Mouse (Mus musculus) forebrain, embryonic 14.5 days (tissue): Measurements from ENCODE around the gene Itsn1. TPM values are rescaled to one million over a fixed set of nuclear protein-coding genes. Genes with fewer than 3 reads are reported as not detected.

ENCODE experiments used
- ATAC-seq: fragments of 200-750 bp; cut with Nextera tagmentation; 2 replicates; pipeline ENCODE4 v1.8.0; 2017; ENCODE audit warnings: mild to moderate bottlenecking, moderate library complexity
- DNase-seq: peaks from one replicate; pipeline ENCODE4 v3.0.0-alpha.2; 2015; ENCODE audit warnings: low spot score
- H3K27ac ChIP-seq: fragments of 300-500 bp; sonication (generic); 2 replicates; pipeline ENCODE4 v1.5.1; 2014; ENCODE audit warnings: low read depth, mild to moderate bottlenecking, control low read depth, low read length, moderate library complexity
- H3K27me3 ChIP-seq: fragments of 300-500 bp; sonication (generic); replicated peaks from 2 replicates; pipeline ENCODE4 v1.6.1; 2014; ENCODE audit warnings: low read length, control low read depth, mixed read lengths; ENCODE audit not compliant: control insufficient read depth, insufficient read depth
- H3K36me3 ChIP-seq: fragments of 300-500 bp; sonication (generic); 2 replicates; pipeline ENCODE4 v1.6.1; 2014; ENCODE audit warnings: low read length, control low read depth; ENCODE audit not compliant: control insufficient read depth, insufficient read depth
- H3K4me1 ChIP-seq: fragments of 300-500 bp; sonication (generic); 2 replicates; pipeline ENCODE4 v1.6.1; 2014; ENCODE audit warnings: antibody characterized with exemption, low read length, control low read depth; ENCODE audit not compliant: control insufficient read depth, insufficient read depth
- H3K4me2 ChIP-seq: fragments of 300-500 bp; sonication (generic); 2 replicates; pipeline ENCODE4 v1.6.1; 2014; ENCODE audit warnings: mild to moderate bottlenecking, control low read depth, low read length
- H3K4me3 ChIP-seq: fragments of 300-500 bp; sonication (generic); 2 replicates; pipeline ENCODE4 v1.5.1; 2014; ENCODE audit warnings: low read depth, low read length, control low read depth
- H3K9ac ChIP-seq: fragments of 300-500 bp; sonication (generic); 2 replicates; pipeline ENCODE4 v1.6.1; 2014; ENCODE audit warnings: mild to moderate bottlenecking, low read length, control low read depth, moderate library complexity
- H3K9me3 ChIP-seq: fragments of 300-500 bp; sonication (generic); replicated peaks from 2 replicates; pipeline ENCODE4 v1.6.1; 2016; ENCODE audit warnings: low read length, control low read depth, mixed read lengths; ENCODE audit not compliant: control insufficient read depth
- WGBS: fragments of 180-500 bp; shearing (Covaris S2); extraction: QIAGEN DNeasy Blood & Tissue Kit; methylation state at CpG from one replicate; pipeline ENCODE4 v1.1.7; 2014; 5-methylcytosine and 5-hydroxymethylcytosine counted together
- polyA plus RNA-seq: library from polyadenylated mRNA; unstranded; fragments of >200 nt; fragmentation: Nextera tagmentation; extraction: Ambion mirVana; gene quantifications from 2 replicates; pipeline ENCODE4 v1.2.1, GENCODE M21; 2014

Itsn1 gene
- polyA plus RNA-seq, 1 experiment from 2014 or later, result 54.2 TPM

DNA sequence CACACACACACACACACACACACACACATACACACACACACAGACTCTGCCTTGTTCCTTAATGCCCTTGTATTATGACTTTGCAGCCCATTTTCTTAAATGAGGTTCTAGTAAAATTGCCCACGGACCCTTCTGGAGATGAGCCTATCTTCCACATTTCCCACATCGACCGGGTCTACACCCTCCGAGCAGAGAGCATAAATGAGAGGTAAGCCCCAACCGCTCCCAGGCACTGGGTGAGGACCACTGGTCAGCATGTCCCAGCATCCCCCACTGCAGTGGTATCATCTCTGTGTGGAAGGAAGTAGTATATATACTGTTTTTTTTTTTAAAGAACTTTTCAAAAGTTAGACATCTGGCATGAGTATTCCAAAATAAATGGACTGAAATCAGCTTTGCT is 177.6 kb downstream of the Itsn1 start:
- no peaks in the 10 kb centered on the region for H3K9me3 ChIP-seq
- H3K4me1 ChIP-seq, result no peaks in the 10 kb centered on the region
- no peak overlapping the region for H3K4me3 ChIP-seq
- no peaks in the 10 kb centered on the region for H3K36me3 ChIP-seq
- 94% methylated on average over 5 of the region's 5 CpGs for WGBS
- no peak overlapping the region for H3K4me2 ChIP-seq
- ATAC-seq (no peak), DNase-seq (no peak)
- H3K27me3 ChIP-seq, result no peaks in the 10 kb centered on the region
- H3K27ac ChIP-seq, result peak overlapping the region; percentile 68
- H3K9ac ChIP-seq, result no peak overlapping the region

DNA sequence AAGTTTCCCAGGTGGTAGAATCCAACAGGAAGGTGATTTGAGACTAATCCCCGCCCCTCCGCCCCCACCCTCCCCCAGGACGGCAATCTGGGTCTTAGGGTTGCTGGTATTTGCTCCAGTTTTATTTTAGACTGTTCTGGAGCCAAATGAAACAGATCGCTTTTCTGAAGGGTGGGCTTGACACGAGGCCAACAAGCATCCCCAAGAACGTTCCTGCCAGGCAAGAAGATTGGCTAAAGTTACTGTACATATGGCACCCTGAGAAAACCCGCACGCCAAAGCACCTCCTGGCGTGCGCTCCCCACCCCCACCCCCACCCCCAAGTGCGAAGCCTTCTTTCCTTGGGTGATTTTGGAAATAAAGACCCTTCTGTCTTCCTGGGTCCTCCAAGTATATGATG is 178.1 kb downstream of the Itsn1 start:
- no peaks in the 10 kb centered on the region for H3K27me3 ChIP-seq
- peak; percentile 77 for ATAC-seq
- peak overlapping the region; percentile 35; the same call in 1 of the 2 replicates for H3K27ac ChIP-seq
- H3K9me3 ChIP-seq, result no peaks in the 10 kb centered on the region
- DNase-seq, result peak; percentile 80
- peaks cover 4% of the 10 kb centered on the region for H3K36me3 ChIP-seq
- H3K4me3 ChIP-seq, result no peak overlapping the region
- H3K4me1 ChIP-seq, result no peaks in the 10 kb centered on the region
- H3K4me2 ChIP-seq, result no peak overlapping the region
- WGBS, result 70% methylated on average over 11 of the region's 11 CpGs
- H3K9ac ChIP-seq, result no peak overlapping the region

DNA sequence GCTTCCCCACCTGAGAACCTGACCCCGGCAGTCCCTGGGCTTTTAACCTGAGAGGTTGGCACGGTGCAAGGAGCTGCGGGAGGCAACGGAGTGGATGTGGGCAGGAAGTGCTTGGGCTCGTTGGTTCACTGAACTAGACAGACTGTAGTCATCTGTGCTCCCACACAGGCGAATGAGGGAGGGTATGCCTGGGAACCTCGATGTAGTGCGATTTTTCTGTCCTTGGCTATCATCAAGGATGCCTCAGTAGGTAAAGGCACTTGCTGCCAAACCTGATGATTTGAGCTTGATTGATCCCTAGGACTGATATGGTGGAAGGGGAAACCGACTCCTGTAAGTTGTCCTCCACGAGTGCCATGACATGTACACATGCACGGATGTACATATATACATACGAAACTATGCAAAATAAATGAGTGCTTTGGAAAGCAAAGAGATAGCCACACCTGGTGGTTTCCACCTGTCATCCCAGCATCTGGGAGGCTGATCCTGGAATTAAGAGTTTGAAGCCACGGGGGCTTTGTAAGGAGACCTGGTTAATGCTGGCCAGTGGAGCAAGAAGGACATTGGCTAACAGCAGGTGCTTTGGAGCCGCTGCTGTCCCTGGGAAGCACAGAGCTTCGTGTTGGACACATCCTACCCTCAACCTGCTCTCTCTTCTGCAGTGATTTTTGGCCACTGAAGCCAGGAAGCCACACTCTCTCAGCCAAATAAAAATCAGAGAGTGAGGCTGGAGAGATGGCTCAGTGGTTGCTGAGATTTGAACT is 180.7 kb downstream of the Itsn1 start:
- peaks cover 12% of the 10 kb centered on the region for H3K36me3 ChIP-seq
- no peak overlapping the region for H3K27ac ChIP-seq

DNA sequence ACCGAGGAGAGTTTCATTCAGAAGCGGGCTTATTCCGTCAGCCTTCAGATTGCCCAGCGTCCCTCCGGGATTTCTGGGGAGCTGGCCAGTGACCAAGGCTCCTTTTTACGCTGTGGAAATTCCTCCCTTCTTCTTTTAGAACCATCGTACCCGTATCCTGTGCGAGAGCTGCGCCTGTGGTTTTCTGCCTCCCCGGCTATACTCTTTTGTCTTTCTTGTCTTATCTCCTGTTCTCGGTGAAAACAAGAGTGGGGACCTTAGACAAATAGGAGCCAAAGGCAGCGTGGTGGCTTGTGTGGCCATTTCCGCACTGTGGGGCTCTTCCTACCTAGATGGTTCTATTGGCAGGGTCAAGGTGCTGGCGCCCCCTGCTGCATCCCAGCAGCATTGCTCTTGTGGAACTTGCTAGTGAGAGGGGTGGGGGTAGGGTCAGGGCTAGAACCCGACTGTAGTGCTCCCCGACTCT is 188.6 kb downstream of the Itsn1 start:
- Histone ChIP-seq H3K9me3 (no peaks in the 10 kb centered on the region), H3K36me3 (peaks cover 6% of the 10 kb centered on the region), H3K4me3 (no peak overlapping the region), H3K9ac (peak overlapping the region; percentile 32), H3K4me1 (peaks cover 10% of the 10 kb centered on the region), H3K27me3 (no peaks in the 10 kb centered on the region), H3K4me2 (peak overlapping the region; percentile 32), H3K27ac (peak overlapping the region; percentile 27; the same call in 1 of the 2 replicates)
- ATAC-seq, result peak; percentile 81
- WGBS, result 28% methylated on average over 17 of the region's 17 CpGs
- peak; percentile 83 for DNase-seq

More for the DNA sequence above, 180.7 kb downstream of the Itsn1 start:
- no peak overlapping the region for H3K4me2 ChIP-seq
- no peak overlapping the region for H3K4me3 ChIP-seq
- ATAC-seq (no peak), DNase-seq (no peak)
- no peaks in the 10 kb centered on the region for H3K4me1 ChIP-seq
- 87% methylated on average over 15 of the region's 15 CpGs for WGBS
- no peak overlapping the region for H3K9ac ChIP-seq
- H3K27me3 ChIP-seq, result no peaks in the 10 kb centered on the region
- no peaks in the 10 kb centered on the region for H3K9me3 ChIP-seq

DNA sequence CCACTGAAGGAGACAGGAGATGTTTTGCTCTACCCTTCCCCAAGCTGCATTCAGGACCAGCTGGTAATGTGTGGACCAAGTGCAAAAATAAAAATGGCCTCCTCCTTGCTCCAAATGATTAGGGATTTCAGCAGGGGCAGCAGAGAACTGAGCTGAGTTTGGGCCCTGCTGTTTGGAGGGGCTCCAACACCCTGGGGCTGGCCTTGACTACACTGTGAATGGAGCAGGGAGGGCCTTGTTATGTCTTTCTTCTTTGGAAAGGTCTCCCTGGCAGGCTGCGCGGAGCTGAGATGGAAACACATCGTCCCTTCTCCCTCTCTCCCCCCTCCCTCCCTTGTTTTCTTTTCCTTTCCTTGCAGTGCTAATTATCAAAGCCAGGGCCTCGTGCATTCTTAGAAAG is 189.4 kb downstream of the Itsn1 start:
- Histone ChIP-seq H3K27ac (peak overlapping the region; percentile 27; the same call in 1 of the 2 replicates), H3K9ac (no peak overlapping the region), H3K27me3 (no peaks in the 10 kb centered on the region), H3K9me3 (no peaks in the 10 kb centered on the region), H3K4me3 (no peak overlapping the region), H3K4me2 (no peak overlapping the region), H3K4me1 (peaks cover 10% of the 10 kb centered on the region), H3K36me3 (peaks cover 11% of the 10 kb centered on the region)
- WGBS, result 6% methylated on average over 4 of the region's 4 CpGs
- peak; percentile 74 for ATAC-seq
- peak; percentile 76 for DNase-seq

DNA sequence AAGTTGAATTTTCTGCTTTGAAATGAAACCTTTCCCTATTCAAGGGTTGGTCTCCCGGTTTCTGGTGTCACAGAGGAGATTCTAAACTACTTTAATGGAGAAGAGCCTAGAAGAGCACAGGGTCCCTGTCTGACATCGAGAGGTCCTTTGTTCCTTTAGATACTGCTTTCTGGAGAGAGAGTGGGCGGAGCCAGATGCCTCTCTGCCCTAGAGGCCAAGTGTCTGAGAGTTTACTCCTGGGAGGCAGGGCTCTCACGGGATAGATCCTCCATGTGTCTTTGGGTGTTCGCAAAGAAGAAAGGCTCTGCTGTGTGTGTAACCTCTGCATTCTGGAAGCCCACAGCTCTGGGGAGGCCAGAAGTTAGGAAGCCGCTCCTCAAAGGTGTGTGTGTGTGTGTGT is 190.0 kb downstream of the Itsn1 start:
- H3K4me2 ChIP-seq, result no peak overlapping the region

DNA sequence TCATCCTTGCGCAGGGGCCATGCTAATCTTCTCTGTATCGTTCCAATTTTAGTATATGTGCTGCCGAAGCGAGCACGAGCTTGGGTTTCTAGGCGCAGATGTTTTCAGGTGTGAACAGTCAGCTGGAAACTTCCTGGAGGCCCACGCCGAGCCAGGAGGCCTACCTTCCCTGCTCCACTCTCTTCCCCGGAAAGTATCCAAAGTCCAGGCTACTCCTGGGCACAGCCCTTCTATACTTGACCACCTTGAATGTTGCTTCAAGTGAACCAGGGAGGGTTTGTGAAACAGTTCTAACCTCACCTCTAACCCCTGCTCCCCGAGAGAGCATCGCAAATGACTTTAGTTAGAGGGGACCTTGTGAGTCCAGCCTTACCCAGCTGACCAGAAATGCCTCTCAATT is 192.3 kb downstream of the Itsn1 start:
- DNase-seq (no peak), ATAC-seq (no peak)
- H3K36me3 ChIP-seq, result peaks cover 40% of the 10 kb centered on the region
- H3K4me2 ChIP-seq, result no peak overlapping the region
- no peaks in the 10 kb centered on the region for H3K27me3 ChIP-seq
- no peaks in the 10 kb centered on the region for H3K9me3 ChIP-seq
- H3K4me3 ChIP-seq, result no peak overlapping the region
- WGBS, result 97% methylated on average over 11 of the region's 11 CpGs
- H3K9ac ChIP-seq, result no peak overlapping the region
- H3K4me1 ChIP-seq, result peaks cover 10% of the 10 kb centered on the region
- H3K27ac ChIP-seq, result no peak overlapping the region

More for the DNA sequence above, 190.0 kb downstream of the Itsn1 start:
- no peaks in the 10 kb centered on the region for H3K27me3 ChIP-seq
- H3K9me3 ChIP-seq, result no peaks in the 10 kb centered on the region
- DNase-seq (no peak), ATAC-seq (no peak)
- H3K27ac ChIP-seq, result no peak overlapping the region
- H3K9ac ChIP-seq, result no peak overlapping the region
- H3K36me3 ChIP-seq, result peaks cover 17% of the 10 kb centered on the region
- H3K4me1 ChIP-seq, result peaks cover 10% of the 10 kb centered on the region
- H3K4me3 ChIP-seq, result no peak overlapping the region
- 53% methylated on average over 6 of the region's 6 CpGs for WGBS

DNA sequence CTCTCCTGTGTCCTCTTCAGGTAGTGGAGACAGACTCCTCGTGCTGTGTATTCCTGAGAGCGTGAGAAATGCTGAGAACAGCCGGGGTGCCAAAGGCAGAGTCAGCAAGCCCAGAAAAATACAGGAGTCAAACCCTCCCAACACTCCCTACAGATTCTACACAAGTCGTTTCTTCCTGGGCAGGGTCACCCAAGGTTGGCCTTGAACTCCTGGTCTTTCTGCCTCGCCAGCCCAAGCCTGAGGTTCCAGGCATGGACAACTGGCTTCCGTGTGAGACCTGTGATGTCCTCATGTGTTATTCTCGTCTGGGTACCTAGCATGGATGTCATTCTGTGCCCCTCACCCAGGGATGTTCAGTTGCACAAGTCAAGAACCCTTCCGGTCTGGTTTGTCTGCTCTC is 193.9 kb downstream of the Itsn1 start:
- WGBS, result 83% methylated on average over 8 of the region's 8 CpGs

DNA sequence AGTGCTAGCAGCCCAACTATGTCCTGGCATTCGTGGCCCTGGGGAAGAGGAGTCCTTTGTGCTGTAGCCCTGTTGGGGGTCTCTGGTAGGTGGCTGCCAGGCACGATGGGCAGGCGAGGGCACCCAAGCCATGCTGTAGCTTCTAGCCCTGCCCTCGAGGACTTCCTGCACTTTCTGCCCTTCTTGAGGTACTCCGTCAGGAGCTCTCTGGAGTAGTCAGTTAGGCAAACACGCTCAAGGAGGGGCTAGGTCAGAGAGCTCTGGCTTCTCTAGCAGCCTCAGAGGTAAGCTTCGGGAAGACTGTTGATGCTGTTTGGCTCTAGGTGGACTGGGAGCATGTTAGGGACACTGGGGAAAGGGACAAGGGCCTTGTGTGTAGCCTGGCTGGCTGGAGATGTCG is 195.3 kb downstream of the Itsn1 start:
- 92% methylated on average over 8 of the region's 8 CpGs for WGBS
- peaks cover 69% of the 10 kb centered on the region for H3K36me3 ChIP-seq
- no peak overlapping the region for H3K4me3 ChIP-seq
- no peaks in the 10 kb centered on the region for H3K4me1 ChIP-seq
- H3K27me3 ChIP-seq, result no peaks in the 10 kb centered on the region
- ATAC-seq (no peak), DNase-seq (no peak)
- no peaks in the 10 kb centered on the region for H3K9me3 ChIP-seq
- H3K4me2 ChIP-seq, result no peak overlapping the region
- H3K9ac ChIP-seq, result no peak overlapping the region
- H3K27ac ChIP-seq, result no peak overlapping the region

More for the DNA sequence above, 193.9 kb downstream of the Itsn1 start:
- Histone ChIP-seq H3K4me3 (no peak overlapping the region), H3K36me3 (peaks cover 56% of the 10 kb centered on the region), H3K9me3 (no peaks in the 10 kb centered on the region), H3K4me1 (peaks cover 6% of the 10 kb centered on the region; the same call in 1 of the 2 replicates), H3K27me3 (no peaks in the 10 kb centered on the region), H3K9ac (no peak overlapping the region), H3K4me2 (no peak overlapping the region), H3K27ac (no peak overlapping the region)
- no peak for ATAC-seq
- DNase-seq, result no peak
